Mouse (Mus musculus): Measurements from ENCODE around the gene Fam24b. TPM values are rescaled to one million over a fixed set of nuclear protein-coding genes. Genes with fewer than 3 reads are reported as not detected.

Gene Fam24b
- total and polyA plus RNA-seq, 3 experiments, result 0.21 TPM; not detected in 2

DNA sequence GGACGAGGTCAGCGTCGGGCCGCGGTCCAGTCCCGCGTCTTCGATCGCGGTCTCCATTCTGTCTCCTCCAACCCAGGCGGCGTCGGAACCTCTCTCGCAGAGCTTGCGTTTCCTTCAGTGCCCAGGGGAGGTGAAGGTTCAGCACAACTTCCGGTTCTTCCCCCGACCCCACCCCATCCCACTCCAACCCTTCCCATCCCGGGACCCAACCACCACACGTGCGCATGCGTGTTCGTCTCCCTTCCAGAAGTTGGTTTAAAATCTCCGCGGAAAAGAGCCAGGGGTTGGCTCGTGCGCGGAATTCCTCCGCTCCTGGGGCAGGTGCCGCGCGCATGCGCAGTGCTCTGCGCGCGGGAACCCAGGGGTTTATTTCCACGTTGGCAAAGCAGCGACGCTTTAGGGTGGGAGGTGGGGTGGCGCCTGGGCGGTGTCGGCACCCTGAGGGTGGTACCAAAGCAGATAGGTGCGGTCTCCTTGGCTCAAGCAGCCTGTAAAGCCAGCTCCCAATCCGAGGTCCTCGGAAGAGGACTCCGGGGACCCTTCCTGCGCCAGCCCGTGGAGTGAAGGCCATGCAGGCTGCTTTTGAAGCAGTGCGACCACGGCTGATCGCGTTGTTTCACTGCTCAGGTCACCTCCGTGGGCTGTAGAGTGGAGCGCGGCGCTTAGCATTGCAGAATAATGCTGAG lies 33.4 kb upstream of the Fam24b start, which contains the start of gene 2310057M21Rik (continued):
- no peak for TF ChIP-seq EP300 (IDR thresholded peaks at IDR 0.05; ENCODE audit: low read length)
- no peak for TF ChIP-seq SMC3 (IDR thresholded peaks at IDR 0.05; ENCODE audit: low read depth, low read length)
- peak; percentile 55; the same call in 1 of the 2 replicates for TF ChIP-seq ELF1 (IDR thresholded peaks at IDR 0.05; ENCODE audit: low read depth, low read length)
- peak; percentile 78; the same call in 1 of the 2 replicates for TF ChIP-seq TBP (conservative IDR thresholded peaks at IDR 0.05; ENCODE audit: low read depth, low read length)
- TF ChIP-seq GABPA (IDR thresholded peaks at IDR 0.05; ENCODE audit: insufficient replicate concordance, low read depth, low read length), result no peak
- TF ChIP-seq KAT2A (IDR thresholded peaks at IDR 0.05; ENCODE audit: insufficient replicate concordance, low read length), result no peak
- peak; percentile 63 for TF ChIP-seq POLR2A (IDR thresholded peaks at IDR 0.05; ENCODE audit: low read depth, low read length)
- peak; percentile 9; the same call in 1 of the 2 replicates for TF ChIP-seq MEF2A (IDR thresholded peaks at IDR 0.05; ENCODE audit: borderline replicate concordance, low read depth, low read length)
- peak; percentile 89 for TF ChIP-seq TCF12 (IDR thresholded peaks at IDR 0.05; ENCODE audit: low read depth, low read length)
- TF ChIP-seq RAD21 (IDR thresholded peaks at IDR 0.05; ENCODE audit: low read depth, low read length), result no peak
- TF ChIP-seq IRF4 (IDR thresholded peaks at IDR 0.05; ENCODE audit: low read depth, low read length), result peak; percentile 42; the same call in 1 of the 2 replicates
- no peak for TF ChIP-seq JUN (IDR thresholded peaks at IDR 0.05; ENCODE audit: insufficient read depth, low read depth, low read length)

DNA sequence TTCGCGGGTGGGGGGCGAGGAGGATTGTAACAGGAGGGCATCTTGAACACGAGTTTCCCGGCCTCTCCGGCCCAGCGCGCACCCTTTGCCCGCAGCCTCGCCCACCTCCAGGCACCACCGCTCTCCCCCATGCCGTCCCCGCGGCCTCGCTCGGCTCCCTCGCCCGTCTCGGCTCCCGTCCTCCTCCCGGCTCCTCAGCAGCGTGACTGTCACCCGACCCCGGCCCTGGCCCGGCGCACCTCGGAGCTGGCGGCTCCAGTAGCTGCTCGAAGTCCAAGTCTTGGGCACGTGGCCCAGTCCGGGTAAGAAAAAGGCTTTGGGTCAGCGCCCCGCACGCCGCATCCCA lies 32.9 kb upstream of the Fam24b start:
- in situ Hi-C loops (cut with MboI; ENCODE audit: low pct_ligation_motif_present, low pct_unique_long_range_greater_than_20kb, low sequenced_read_pairs), result no loop called here

DNA sequence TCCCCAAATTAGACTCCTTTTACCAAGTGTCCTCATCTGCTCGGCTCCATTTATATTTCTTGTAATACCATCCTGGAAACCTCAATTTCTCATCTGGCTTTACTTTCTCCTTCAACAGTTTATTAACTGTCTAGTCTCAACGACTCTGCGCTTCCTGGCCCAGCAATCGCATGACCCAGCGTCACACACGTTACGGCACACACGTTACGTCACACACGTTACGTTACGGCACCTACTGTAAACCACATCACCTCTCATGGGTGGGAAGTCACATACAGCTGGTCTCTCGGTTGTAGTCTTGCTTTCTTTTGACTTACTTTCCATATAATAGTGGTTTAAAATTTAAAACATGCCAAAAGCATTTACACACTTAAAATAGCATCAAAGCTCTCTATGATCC lies 26.8 kb upstream of the Fam24b start:
- Histone ChIP-seq H3K79me2 (replicated peaks; ENCODE audit: control insufficient read depth, extremely low read depth, insufficient read depth, poor library complexity, severe bottlenecking) (peaks cover 3% of the 10 kb centered on the region; the same call in 1 of the 2 replicates), H3K36me3 (replicated peaks in 1 of 2; ENCODE audit: control insufficient read depth in 1 of 2, insufficient read depth in 1 of 2, low read length in 1 of 2) (peaks cover 35 to 73% of the 10 kb centered on the region in 2 experiments), H3K4me3 (replicated peaks in 1 of 3; ENCODE audit: low read depth in 2 of 3, low read length in 2 of 3, poor library complexity in 1 of 3) (no peak overlapping the region), H3K27ac (ENCODE audit: insufficient read depth, low read depth) (no peak overlapping the region), H3K9me3 (replicated peaks; ENCODE audit: low read length) (no peaks in the 10 kb centered on the region), H3K9ac (ENCODE audit: insufficient read depth, low read depth) (no peak overlapping the region), H3K4me2 (ENCODE audit: insufficient read depth, low read depth, poor library complexity, severe bottlenecking) (no peak overlapping the region), H3K27me3 (replicated peaks) (no peaks in the 10 kb centered on the region), H3K4me1 (ENCODE audit: control insufficient read depth in 1 of 2, insufficient read depth in 2 of 2) (peaks cover 3 to 7% of the 10 kb centered on the region in 2 experiments)
- TF ChIP-seq MEF2A (IDR thresholded peaks at IDR 0.05; ENCODE audit: borderline replicate concordance, low read depth, low read length) (no peak), BHLHE40 (IDR thresholded peaks at IDR 0.05; ENCODE audit: low read depth, low read length) (no peak), POLR2A (IDR thresholded peaks at IDR 0.05; ENCODE audit: low read depth, low read length) (no peak), POLR2AphosphoS2 (IDR thresholded peaks at IDR 0.05; ENCODE audit: low read depth, low read length) (no peak), E2F4 (IDR thresholded peaks at IDR 0.05; ENCODE audit: insufficient replicate concordance, low read depth, low read length) (no peak)
- dilution Hi-C loops (cut with MboI; ENCODE audit: extremely low pct_ligation_motif_present, extremely low pct_unique_long_range_greater_than_20kb, low sequenced_read_pairs), result no loop called here
- in situ Hi-C loops (cut with MboI; ENCODE audit: low pct_ligation_motif_present, low pct_unique_long_range_greater_than_20kb, low sequenced_read_pairs), result no loop called here
- no peak for DNase-seq (ENCODE audit: extremely low read depth)

More for the DNA sequence above, 32.9 kb upstream of the Fam24b start:
- H3K9me3 ChIP-seq (replicated peaks; ENCODE audit: low read length), result no peaks in the 10 kb centered on the region
- H3K79me2 ChIP-seq (replicated peaks; ENCODE audit: control insufficient read depth, extremely low read depth, insufficient read depth, poor library complexity, severe bottlenecking), result peaks cover 10% of the 10 kb centered on the region
- H3K27ac ChIP-seq (ENCODE audit: insufficient read depth, low read depth), result peak overlapping the region; percentile 21
- H3K4me2 ChIP-seq (ENCODE audit: insufficient read depth, low read depth, poor library complexity, severe bottlenecking), result no peak overlapping the region
- no peak for DNase-seq (ENCODE audit: extremely low read depth)
- peaks cover 3 to 12% of the 10 kb centered on the region in 2 experiments for H3K4me1 ChIP-seq (ENCODE audit: control insufficient read depth in 1 of 2, insufficient read depth in 2 of 2)
- peak overlapping the region; percentile 52 for H3K9ac ChIP-seq (ENCODE audit: insufficient read depth, low read depth)
- TF ChIP-seq SIN3A (IDR thresholded peaks at IDR 0.05; ENCODE audit: low read length), result 0 out of 2 replicates have a peak, but pooled peaks have one; percentile 7
- TF ChIP-seq CHD1 (IDR thresholded peaks at IDR 0.05; ENCODE audit: low read depth, low read length), result no peak
- H3K27me3 ChIP-seq (replicated peaks), result peaks cover 7% of the 10 kb centered on the region
- dilution Hi-C loops (cut with MboI; ENCODE audit: extremely low pct_ligation_motif_present, extremely low pct_unique_long_range_greater_than_20kb, low sequenced_read_pairs), result no loop called here
- peak overlapping the region; percentile 85 to 97 (median 85) for H3K4me3 ChIP-seq (replicated peaks in 1 of 3; ENCODE audit: low read depth in 2 of 3, low read length in 2 of 3, poor library complexity in 1 of 3)
- peaks cover 9 to 24% of the 10 kb centered on the region in 2 experiments for H3K36me3 ChIP-seq (replicated peaks in 1 of 2; ENCODE audit: control insufficient read depth in 1 of 2, insufficient read depth in 1 of 2, low read length in 1 of 2)
